In the genomic region with DNA sequence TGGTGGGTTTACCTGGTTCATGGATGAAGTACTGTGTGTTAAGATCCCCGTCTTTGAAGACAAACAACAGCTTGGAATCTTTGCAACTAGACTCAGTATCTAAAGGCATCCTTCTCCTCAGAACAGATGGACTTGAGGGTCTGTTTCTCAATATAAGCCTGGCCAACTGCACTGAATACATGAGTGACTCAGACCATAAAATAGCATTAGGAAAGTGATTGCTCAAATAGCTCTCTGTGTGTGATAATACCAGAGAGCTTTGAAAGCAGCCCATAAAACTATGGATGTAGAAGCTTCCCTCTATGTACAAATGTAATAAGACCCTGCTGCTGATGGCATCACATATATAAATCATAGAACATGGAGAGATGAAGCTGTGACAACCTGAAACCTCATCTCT, we compare ENCODE assay signal across 15 mouse cellular contexts.
"Had no signal": no experiment of that assay in that cellular context is flagged by ENCODE, and none has a peak within 500 bp of the region (broad histone marks: within the 10 kb centered on the region; RNA-seq: fewer than 3 reads in every experiment).

No protein-coding gene starts in this region.

- ATAC-seq: midbrain, embryonic 16.5 days had no signal

- H3K9ac ChIP-seq: lung, embryonic 14.5 days; midbrain, embryonic 12.5 days; neural tube, embryonic 12.5 days; stomach, embryonic 15.5 days had no signal

- H3K4me3 ChIP-seq: midbrain, embryonic 10.5 days; midbrain, embryonic 12.5 days; neural tube, embryonic 12.5 days; stomach, embryonic 15.5 days had no signal

- H3K27ac ChIP-seq: midbrain, embryonic 10.5 days; midbrain, embryonic 12.5 days; neural tube, embryonic 12.5 days; stomach, embryonic 15.5 days; stomach, postnatal 0 days had no signal

- H3K27me3 ChIP-seq: midbrain, embryonic 12.5 days; neural tube, embryonic 12.5 days; stomach, embryonic 15.5 days had no signal

- H3K9me3 ChIP-seq: midbrain, embryonic 10.5 days; midbrain, embryonic 12.5 days; neural tube, embryonic 12.5 days; stomach, embryonic 15.5 days had no signal

- H3K36me3 ChIP-seq: midbrain, embryonic 10.5 days; midbrain, embryonic 12.5 days; neural tube, embryonic 12.5 days; stomach, embryonic 15.5 days had no signal

- DNase-seq: lung, adult 18-20 months; lung, embryonic 14.5 days; lung, postnatal 14 days; lung, postnatal 4 days; midbrain, embryonic 14.5 days; right cerebral cortex, postnatal 14 days; thymus, adult 2 months; thymus, postnatal 14 days; thymus, postnatal 36 days had no signal

- H3K4me2 ChIP-seq: lung, embryonic 14.5 days; midbrain, embryonic 12.5 days; neural tube, embryonic 12.5 days; stomach, embryonic 15.5 days had no signal

- H3K4me1 ChIP-seq: neural tube, embryonic 12.5 days; stomach, embryonic 15.5 days had no signal
